In the genomic region with DNA sequence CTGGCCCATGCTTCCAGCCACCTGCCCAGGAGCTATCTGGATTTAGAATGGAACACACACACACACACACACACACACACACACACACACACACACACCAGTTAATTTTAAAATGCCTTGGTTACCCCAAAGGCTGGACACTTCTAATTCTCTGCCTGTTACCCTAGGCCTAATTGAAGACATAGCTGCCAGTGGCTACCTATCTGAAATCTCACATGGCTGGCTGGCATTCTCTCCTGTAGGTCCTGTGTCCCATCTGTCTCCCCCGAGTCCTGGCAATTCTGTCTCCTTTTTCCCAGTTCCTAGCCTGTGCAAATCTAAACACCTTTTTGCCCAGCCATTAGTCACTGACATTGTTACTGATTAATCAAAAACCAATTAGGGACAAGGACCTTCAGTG, we compare ENCODE assay signal across 13 mouse cellular contexts.
"Had no signal": no experiment of that assay in that cellular context is flagged by ENCODE, and none has a peak within 500 bp of the region (broad histone marks: within the 10 kb centered on the region; RNA-seq: fewer than 3 reads in every experiment).

No protein-coding gene starts in this region.

- H3K27me3 ChIP-seq: liver, embryonic 13.5 days; lung, embryonic 15.5 days; megakaryocyte, embryonic 14.5 days; midbrain, embryonic 15.5 days; neural tube, embryonic 12.5 days had no signal

- H3K36me3 ChIP-seq: limb, embryonic 10.5 days; liver, embryonic 13.5 days; lung, embryonic 15.5 days; midbrain, embryonic 15.5 days; neural tube, embryonic 12.5 days had no signal

- H3K4me3 ChIP-seq: left cerebral cortex, adult 2 months; limb, embryonic 10.5 days; liver, embryonic 13.5 days; lung, embryonic 15.5 days; megakaryocyte, embryonic 14.5 days; midbrain, embryonic 15.5 days; neural tube, embryonic 12.5 days had no signal

- H3K4me1 ChIP-seq: limb, embryonic 10.5 days; liver, embryonic 13.5 days; lung, embryonic 15.5 days; megakaryocyte, embryonic 14.5 days; midbrain, embryonic 15.5 days; neural tube, embryonic 12.5 days had no signal

- H3K27ac ChIP-seq: left cerebral cortex, adult 2 months; limb, embryonic 10.5 days; liver, embryonic 13.5 days; lung, embryonic 15.5 days; macrophage; midbrain, embryonic 15.5 days; neural tube, embryonic 12.5 days; stomach, postnatal 0 days had no signal

- ATAC-seq: liver, postnatal 0 days; midbrain, embryonic 15.5 days had no signal

- DNase-seq: kidney, postnatal 10 days; kidney, postnatal 4 days; liver, embryonic 13.5 days; liver, postnatal 0 days; lung, postnatal 14 days had no signal

- H3K9ac ChIP-seq: liver, embryonic 13.5 days; liver, postnatal 0 days; lung, embryonic 15.5 days; midbrain, embryonic 15.5 days; neural tube, embryonic 12.5 days had no signal
